Mouse (Mus musculus) urinary bladder, adult 2 months (tissue): ENCODE measurements around the gene Arsj. TPM values are rescaled to one million over a fixed set of nuclear protein-coding genes. Genes with fewer than 3 reads are reported as not detected.

Experiments
- DNase-seq: peaks from one replicate; pipeline ENCODE4 v3.0.0; 2022; ENCODE audit warnings: low spot score
- polyA plus RNA-seq: library from polyadenylated mRNA; depleted of rRNA; stranded (reverse); fragments of >200 nt; gene quantifications from 2 replicates; pipeline ENCODE4 v1.2.3, GENCODE M21; 2012; rRNA removed

Gene Arsj
- polyA plus RNA-seq = 4.0 and 4.1 TPM in 2 replicates

DNA sequence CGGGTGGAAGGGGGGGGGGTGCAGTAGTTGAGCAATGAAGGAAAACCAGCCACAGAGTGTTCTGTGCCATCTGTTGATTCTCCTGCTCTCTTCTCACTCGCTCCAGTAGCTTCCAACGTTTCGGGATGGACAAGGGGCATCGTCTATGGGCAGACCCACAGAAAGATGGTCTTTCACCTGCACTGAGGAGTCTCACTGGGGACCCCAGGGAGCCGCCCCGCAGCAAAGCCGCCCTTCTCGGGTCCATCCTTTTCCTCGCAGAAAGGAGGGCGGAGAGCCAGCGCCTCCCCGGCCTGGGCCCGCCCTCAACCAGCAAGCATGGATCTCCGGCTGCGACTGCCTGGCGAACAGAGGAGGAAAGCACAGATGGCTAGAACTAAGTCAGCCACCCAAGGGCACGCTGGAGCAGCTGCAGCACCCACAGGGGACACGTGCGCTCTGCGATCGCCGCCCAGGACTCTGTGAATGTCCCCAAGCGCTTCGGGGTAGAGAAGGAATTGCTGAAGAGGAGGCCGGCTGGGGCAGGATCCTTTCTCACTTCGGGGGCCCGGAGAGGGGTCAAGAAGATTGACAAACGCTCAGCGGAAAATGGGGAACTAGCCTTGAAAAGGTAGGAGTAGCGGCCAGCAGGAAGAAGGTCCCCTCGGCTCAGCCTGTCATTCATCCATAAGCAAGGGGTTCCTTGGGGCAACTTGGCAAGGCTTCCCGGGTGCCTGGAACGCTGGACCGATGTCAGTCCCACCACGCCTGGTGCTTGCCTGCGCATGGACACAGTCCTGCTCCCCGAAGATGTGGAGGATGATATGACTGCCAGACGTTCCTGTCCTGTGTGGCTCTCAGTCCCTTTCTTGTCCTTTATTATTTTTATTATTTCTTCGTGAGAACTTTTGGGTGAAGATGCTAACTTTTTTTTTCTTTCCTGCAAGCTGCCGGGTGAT is at the start of gene Arsj:
TSS of gene Arsj (plus strand) at position 117 of the 938 bp plus-strand sequence.
- DNase-seq = peak; percentile 40

DNA sequence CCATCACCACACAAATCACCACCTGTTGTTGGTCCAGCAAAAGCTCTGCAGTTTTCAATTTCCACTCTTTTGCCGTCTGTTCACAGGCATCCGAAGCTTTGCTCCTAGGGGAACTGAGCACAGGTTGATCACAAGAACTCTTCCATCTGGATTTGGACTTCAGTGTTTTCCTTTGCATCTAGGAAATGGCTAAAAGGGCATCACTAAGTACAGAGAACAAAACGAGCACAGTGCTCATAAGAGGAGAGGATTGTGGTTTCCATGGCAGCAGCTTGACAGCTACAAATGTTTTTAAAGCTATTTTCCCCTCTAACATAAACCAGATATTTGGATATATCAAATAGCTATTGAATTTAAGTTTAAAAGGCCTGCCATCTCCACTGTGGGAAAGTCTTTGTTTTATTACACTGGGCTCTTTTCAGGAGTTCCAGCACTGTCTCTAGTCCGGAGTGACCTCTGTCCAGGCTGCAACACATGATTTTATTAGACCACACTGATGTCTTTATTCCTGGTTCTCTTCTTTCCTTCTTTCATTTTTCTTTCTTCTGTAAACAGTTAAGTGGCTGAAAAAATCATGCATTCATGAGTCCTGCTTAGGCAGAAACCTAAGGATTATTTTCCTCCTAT is 38.5 kb upstream of the Arsj start:
- DNase-seq = no peak

DNA sequence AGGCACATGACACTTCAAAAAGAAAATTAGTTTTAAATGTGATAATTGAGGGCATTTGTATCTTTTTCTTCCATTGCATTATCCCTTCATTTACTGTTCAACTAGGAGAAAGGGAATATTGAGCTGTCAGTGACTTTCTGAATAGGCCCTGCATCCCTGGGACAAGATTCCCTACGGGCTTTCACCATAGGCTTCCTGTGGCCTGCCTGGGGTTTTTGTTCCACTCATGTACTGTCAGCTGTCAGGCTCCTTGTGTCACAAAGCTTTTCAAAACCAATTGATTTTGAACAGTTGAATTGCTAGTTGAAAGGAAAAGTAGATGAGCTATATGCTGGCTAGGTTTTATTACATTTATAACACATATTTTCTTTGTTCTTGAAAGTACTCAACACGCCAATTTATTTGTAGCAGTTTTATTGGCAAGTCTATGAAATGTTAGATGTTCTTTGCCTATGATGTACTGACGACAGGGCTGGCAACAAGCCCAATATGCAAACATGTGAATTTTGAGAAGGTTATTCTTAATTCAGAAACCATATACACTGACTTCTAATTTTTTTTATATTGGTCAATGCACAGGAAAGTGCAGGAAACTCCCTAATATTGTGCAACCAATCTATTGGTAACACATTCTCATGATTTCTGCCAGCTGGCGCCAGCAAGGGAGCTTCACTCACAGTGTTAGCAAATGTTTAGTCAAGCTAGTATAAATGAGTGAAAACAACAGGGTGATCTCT is 37.4 kb upstream of the Arsj start:
- no peak for DNase-seq

DNA sequence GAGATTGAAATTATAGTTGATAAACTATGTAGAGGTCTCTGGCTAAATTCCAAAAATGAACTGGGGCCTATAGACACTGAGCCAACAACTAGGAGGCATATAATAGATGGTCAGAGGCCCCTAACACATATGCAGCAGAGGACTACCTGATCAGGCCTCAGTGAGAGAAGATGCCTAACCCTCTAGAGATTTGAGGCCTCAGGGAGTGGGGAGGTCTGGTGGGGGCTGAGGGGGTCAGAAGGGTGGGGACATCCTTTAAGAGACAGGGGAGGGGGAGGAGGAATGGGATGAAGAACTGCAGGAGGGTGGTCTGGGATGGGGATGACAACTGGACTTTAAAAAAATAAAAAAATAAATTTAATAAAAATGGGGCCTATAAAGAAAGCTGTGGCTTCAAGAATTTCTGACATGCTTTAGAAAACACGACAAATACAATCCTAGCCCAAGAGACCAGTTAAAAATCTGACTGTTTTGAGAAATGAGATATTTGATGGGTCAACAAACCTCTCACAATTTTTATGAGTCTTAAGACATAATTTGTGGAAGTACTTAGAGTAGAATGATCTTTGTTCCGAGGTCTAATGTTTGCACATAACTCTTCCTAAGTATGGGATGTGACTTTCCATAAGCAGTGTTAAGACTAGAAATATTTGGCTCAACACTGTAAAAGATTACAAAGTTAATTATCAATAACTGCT is 36.7 kb upstream of the Arsj start:
- no peak for DNase-seq

DNA sequence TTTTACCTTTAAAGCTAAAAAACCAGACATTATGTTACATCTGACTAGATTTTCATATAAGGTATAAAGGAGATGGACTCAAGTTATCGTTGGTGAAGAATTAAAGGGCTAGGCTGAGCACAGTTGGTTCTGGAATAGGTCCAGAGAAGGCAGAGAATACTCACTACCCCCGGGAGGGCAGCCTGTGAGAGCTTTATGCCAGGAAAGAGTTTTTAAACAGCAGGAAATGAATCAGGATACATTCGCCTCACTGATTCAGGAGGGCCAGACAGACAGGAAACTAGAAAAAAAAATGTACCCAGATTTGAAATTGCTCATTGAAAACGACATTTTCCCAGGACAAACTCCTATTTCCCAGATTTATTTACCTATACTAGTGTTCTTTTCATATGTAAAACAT is 28.2 kb upstream of the Arsj start:
- DNase-seq = no peak

DNA sequence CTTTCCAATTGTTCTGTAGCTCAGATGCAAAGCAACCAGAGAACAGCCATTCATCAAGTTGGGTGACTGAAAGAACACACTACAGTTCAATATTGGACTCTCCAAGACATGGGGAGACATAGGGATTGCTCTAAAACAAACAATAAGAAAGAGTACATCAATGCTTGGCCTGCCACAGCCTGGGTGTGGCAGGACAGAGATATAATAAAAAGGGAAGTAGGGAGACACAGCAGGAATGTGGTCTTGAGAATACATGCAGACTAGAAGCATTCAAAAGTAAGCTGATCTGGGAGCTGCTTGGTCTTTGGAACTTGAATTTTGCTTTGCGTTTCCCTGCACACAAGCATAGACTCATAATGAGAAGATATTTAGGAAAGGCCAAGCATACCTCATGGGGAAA is 18.7 kb upstream of the Arsj start:
- DNase-seq = no peak

DNA sequence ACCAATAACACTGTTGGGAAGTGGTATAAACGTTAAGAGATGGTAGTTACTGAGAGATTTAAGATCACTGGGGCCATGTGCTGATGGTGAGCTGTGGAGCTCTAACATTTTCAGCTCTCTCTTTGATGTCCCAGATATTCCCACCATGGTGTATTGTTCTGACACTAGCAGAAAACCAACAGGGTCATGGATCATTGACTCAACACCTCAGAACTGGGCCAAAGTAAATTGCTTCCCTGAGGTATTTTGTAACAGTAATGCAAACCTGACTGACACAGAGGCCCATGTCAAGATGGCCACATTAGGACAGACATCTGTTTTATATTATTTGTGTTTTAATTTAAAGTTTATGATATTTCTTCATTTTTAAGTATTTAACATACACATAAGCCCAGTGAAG is 3.7 kb upstream of the Arsj start:
- DNase-seq = no peak

DNA sequence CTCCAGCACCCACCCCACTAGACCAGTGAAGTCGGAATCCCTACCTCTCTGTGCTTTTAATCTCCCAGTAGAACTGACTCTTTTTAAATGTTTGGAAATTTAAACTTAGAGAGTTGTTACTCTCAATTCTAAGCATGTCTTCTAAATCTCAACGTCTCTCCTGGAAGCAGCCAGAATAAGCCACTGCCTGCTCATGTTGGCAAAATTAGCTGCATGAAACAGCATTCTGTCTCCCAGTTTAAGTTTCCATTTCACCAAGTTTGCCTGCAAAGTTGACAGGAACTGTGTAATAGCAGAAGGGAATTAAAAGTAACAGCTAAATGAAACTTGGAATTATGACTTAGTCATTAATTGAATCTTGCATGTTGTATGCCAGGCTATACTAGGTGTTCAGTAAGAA is 1.1 kb upstream of the Arsj start:
- no peak for DNase-seq

DNA sequence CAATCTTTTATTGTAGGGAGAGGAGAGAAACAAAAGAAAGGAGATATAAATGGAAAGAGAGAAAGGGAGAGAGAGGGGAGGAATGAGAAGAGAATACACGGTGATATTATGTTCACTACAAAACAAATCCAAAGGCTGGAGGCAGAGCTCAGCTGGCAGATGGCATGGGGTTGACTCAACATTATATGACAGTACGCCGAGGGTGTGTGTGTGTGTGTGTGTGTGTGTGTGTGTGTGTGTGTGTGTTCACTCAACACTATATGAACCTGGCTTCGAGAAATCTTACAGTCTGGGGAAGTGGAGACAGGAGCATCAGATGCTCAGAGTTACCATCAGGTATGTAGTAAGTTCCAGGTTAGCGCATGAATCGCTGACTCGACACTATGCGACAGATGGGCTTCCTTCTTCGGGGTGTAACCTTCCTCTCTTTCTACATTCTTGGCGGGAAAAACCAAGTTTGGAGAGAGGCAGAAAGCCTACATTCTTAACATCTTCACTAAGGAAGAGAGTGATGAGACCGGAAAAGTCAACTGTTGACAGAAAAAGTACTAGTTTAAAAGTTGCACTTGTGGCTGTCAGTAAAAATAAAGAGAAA is 456 bp upstream of the Arsj start:
- no peak for DNase-seq

DNA sequence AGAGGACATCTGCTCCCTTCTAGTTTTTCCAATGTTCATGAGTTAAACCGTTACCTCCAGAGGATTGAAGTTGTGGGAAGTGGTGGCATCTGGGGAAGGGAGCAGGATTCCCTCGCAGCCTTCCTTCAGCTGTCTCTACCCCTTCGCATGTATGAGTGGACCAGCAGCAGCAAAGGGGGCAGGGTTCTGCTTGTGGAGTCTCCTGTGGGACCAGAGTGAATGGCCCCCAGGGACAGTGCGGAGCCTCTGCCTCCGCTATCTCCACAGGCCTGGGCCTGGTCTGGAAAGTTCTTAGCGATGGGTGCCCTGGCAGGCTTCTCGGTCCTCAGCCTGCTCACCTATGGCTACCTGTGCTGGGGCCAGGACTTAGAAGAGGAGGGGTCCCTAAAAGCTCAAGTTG is 1.1 kb downstream of the Arsj start:
- no peak for DNase-seq

DNA sequence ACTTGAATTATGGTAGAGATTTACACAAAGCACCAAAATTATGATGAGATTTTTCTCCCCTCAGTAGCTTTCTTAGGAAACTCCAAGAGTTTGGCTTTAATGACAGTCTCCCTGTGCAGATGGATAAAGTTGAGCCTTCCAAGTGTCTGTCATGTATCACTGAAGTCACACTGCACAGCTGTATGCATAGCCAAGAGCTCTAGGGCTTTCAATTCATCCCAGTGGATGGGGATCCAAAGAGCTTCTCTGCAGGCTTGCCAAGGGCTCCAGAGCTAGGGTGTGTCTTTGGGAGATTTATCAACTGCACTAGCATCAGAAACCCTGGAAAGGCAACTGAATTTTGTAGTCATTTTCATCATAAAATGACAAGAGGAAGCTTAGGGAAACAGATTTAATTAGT is 7.1 kb downstream of the Arsj start:
- DNase-seq = no peak

DNA sequence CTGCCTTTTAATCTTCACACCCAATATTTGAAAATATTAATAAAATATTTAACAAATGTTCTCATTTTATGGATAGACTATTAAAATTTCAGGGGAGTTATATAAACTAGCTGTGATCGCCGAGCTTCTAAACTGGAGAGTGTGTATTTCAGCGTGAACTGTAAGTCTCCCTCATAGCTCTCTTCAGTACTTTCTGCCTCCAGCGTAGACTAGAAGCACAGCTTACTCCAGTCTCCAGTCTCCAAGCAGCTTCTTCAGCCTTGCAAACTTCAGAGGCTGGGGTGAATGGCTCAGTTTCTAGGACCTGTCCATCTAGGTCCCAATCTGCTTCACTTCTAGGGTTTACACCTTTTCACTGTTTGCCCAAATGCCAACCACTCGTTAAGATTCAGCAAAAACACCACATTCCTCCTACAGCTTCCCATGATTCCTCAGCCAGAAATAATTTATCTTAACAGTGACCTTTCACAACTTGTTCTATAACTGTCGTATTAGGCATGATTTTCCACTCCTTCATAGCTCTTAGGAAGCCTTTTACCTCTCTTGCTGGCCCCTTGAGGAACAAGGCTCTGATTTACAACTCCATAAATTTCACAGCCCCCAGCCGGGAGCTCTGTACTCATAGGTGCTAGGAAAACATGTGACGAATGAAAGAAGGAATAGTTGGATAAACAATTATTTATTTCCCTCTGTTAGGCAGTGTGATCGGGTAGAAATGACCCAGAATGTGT is 9.5 kb downstream of the Arsj start:
- DNase-seq = no peak

DNA sequence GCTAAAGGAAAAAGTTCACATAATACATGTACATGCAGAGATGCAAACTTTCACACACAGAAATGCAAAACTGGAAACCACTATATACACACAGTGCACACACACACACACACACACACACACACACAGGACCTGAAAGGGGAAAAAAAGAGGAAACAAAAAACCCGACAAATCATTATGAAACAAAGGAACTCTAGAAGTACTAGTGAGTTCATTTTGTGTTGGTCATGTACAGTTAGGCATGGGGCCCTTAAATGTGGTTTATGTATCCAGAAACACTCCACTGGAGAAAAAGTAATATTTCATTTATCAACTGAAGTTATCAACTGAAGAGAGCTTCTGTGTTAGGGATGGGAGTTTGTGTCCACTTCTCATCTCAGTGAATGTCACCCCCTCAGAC is 10.2 kb downstream of the Arsj start:
- DNase-seq = no peak

DNA sequence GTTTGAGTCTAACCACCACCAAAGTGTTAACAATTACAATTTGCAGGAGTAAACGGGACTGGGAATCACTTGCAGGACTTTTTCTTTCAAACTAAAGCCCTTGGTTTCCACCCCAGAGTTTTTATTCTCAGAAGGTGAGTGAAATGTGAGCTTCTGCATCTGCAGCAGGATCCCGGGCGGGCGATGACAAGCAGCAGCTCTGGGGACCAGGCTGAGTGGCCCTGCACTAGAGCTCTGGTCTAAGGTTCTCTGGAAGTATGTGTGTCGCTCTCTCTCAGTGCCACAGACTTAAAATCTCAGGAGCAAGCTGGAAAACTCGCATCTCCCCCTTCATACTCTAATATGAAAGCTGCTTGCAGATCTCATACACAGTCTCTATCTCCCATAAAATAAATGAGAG is 15.8 kb downstream of the Arsj start:
- no peak for DNase-seq

DNA sequence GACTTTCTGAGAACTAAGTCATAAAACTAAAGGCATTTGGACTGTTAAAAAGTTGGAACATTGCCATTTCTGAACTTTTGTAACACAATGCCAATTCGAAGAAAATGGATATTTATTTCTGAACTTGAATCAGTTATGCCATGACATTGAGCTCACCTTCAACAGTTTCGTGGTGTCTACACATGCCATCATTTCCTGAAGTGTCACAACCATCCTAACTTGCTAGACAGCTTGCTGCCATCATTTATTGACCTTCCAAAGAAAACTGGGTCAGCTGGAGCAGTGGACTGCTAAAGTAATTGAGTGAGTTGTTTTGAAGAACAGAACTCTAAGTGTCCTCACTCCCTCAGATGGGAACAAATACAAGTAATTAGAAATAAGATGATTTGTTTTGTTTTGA is 16.2 kb downstream of the Arsj start:
- DNase-seq = no peak

DNA sequence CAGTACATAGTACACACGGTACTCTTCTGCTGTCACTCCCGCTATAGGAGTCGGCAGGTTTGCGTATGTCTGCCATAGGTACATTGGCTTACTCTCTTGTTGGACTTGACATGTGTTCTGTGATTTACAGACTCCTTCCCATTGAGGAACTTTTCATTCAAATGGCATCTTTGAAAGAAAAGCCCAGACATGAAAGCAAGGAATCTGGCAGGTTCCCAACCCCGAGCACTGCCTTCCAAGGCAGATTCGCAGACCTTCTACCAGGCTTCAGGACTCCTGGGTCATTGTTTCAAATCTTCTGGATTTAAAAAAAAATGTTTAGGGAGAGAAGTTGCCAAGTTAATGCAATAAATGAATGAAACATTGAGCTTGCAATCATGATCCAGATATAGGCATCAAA is 19.8 kb downstream of the Arsj start:
- DNase-seq = no peak

DNA sequence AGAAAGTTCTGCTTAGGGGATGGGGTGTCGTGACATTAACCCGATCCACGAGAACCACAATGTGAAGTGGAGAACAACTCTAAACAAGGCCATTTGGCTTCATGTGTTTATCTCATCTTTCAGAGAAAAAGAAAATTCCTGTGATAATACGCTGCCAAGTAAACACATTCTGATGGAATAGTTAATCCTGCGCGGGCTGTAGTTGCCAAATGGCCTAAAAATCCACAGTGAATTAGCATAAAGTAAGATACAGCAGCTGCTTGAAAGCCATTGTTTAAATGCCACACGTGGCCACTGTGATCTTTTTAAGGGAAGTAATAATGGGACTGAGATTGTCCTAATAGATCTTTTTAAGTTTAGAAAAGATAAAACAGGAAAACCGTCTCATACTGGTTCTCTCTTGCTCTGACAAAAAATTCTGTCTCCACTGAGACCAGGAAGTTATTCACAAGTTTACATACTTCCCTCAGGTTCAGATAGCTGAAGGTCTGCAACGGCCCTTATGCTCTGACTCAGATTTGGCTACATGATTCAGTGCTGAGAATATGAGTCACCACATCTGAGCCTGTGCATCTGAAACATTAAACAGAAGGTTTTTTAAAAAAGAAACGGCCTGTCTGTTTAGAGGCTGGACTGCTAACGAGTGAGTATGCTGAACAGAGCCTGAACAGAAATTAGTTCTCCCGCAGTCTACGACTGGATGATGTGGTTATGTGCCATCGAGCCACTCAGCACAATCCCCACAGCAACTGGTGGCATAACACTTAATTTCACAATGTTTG is 21.4 kb downstream of the Arsj start:
- DNase-seq = no peak

DNA sequence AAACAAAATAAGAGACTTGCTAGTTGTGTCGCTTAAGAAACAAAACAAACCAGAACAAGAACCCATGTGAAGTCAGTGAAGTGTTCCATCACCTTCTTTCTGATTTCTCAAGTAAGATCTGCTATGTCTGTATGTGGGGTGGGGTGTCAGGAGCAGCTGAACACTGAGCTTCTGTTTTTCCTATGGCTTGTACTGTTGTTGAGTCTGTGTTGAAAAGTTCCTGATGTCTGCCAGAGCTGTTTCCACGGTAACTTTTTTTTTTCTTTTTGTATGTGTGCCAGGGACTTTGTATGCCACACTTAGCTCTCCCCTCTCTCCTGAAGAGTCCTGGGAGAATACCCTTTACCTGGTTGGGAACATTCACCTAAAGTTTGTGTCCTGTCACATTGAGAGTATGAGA is 34.0 kb downstream of the Arsj start:
- no peak for DNase-seq

DNA sequence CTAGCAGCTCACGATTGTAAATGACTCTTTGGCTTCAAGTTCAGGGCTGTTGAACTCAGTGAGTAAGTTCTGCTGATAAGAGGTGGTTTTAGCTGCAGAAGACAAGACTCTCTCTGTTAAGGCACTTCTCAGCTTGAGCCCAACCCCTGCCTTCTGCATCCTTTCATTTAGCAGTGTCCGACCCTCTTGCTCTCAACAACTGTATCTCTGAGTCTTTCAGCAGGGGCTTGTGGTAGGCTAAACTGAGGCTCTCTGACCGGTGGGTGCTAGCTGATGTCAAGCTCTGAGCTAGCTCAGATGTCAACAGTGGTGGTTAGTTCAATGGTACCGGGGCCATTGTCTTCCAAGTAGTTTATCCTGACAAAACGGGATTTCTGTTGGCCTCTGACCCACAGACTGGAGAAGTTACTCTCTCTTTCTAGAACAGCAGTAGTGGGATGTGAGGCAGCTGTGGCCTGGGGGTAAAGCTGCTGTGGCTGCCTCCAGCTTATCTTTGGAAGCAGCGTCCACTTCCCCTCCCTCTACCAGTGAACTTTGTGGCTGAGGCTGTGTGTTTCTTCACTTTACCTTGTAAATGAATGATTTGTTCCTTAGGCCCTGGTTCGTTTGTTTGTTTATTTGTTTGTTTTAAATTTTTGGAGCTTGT is 34.6 kb downstream of the Arsj start:
- no peak for DNase-seq

DNA sequence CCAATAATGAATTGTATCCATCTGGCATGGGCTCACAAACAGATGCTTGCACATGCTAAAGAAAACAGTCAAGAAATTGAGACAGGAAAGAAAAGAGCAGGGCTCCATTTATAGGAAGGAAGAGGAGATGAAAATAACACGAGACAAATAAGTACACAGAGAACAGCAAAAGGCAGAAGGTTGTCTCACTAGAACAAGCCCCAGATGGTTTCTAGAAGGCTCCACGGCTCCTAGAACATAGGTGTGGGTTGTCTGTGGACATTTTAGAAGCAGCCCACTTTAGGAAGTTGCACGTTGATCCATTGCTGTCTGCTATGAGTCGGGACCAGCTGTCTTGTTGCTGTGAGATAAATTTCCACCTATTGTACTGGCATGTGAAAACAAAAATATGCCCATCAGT is 37.2 kb downstream of the Arsj start:
- no peak for DNase-seq
